Mouse (Mus musculus) lung, postnatal 0 days (tissue): ENCODE results near the gene Unc45a. TPM values are rescaled to one million over a fixed set of nuclear protein-coding genes. Genes with fewer than 3 reads are reported as not detected.

Source experiments
- ATAC-seq: fragments of 200-750 bp; cut with Nextera tagmentation; 2 replicates; pipeline ENCODE4 v1.8.0; 2017; ENCODE audit warnings: moderate library complexity
- DNase-seq: peaks from one replicate; pipeline ENCODE4 v3.0.0-alpha.2; 2016; ENCODE audit warnings: low spot score
- H3K27ac ChIP-seq: fragments of 300-500 bp; sonication (generic); 2 replicates; pipeline ENCODE4 v1.5.1; 2014; ENCODE audit warnings: antibody characterized with exemption, mild to moderate bottlenecking, low read length, mixed read lengths
- H3K27me3 ChIP-seq: fragments of 300-500 bp; sonication (generic); replicated peaks from 2 replicates; pipeline ENCODE4 v1.6.1; 2014; ENCODE audit warnings: low read length, mixed read lengths; ENCODE audit not compliant: insufficient read depth
- H3K36me3 ChIP-seq: fragments of 300-500 bp; sonication (generic); 2 replicates; pipeline ENCODE4 v1.6.1; 2014; ENCODE audit warnings: low read length, mixed read lengths; ENCODE audit not compliant: insufficient read depth
- H3K4me1 ChIP-seq: fragments of 300-500 bp; sonication (generic); 2 replicates; pipeline ENCODE4 v1.6.1; 2014; ENCODE audit warnings: antibody characterized with exemption, low read depth, low read length, mixed read lengths; ENCODE audit not compliant: insufficient read depth
- H3K4me2 ChIP-seq: fragments of 300-500 bp; sonication (generic); replicated peaks from 2 replicates; pipeline ENCODE4 v1.6.1; 2014; ENCODE audit warnings: low read depth, mild to moderate bottlenecking, low read length, moderate library complexity, mixed read lengths
- H3K4me3 ChIP-seq: fragments of 300-500 bp; sonication (generic); 2 replicates; pipeline ENCODE4 v1.5.1; 2014; ENCODE audit warnings: low read depth, low read length
- H3K9ac ChIP-seq: fragments of 300-500 bp; sonication (generic); replicated peaks from 2 replicates; pipeline ENCODE4 v1.6.1; 2014; ENCODE audit warnings: low read depth, mild to moderate bottlenecking
- H3K9me3 ChIP-seq: fragments of 300-500 bp; sonication (generic); 2 replicates; pipeline ENCODE4 v1.6.1; 2016; ENCODE audit warnings: low read length, mixed read lengths
- CTCF ChIP-seq: IDR thresholded peaks from 2 replicates; pipeline ENCODE4 v1.5.1; 2016; ENCODE audit warnings: antibody characterized with exemption, mild to moderate bottlenecking
- EP300 ChIP-seq: IDR thresholded peaks from 2 replicates; pipeline ENCODE4 v1.6.1; 2016; ENCODE audit warnings: antibody characterized with exemption, mild to moderate bottlenecking, control low read depth
- WGBS: fragments of 180-500 bp; shearing (Covaris S2); extraction: QIAGEN DNeasy Blood & Tissue Kit; methylation state at CpG from one replicate; pipeline ENCODE4 v1.1.7; 2014; 5-methylcytosine and 5-hydroxymethylcytosine counted together
- polyA plus RNA-seq: library from polyadenylated mRNA; unstranded; fragments of >200 nt; fragmentation: Nextera tagmentation; extraction: Ambion mirVana; gene quantifications from 2 replicates; pipeline ENCODE4 v1.2.1, GENCODE M21; 2015

The Unc45a gene
- polyA plus RNA-seq, 1 experiment from 2014 or later: 32.9 TPM

- TF ChIP-seq EP300 (no peak), CTCF (peak; percentile 68)
- no peak for ATAC-seq
- Histone ChIP-seq H3K4me3 (no peak overlapping the region), H3K36me3 (peaks cover 15% of the 10 kb centered on the region; the same call in 1 of the 2 replicates), H3K9ac (no peak overlapping the region), H3K27ac (no peak overlapping the region), H3K9me3 (no peaks in the 10 kb centered on the region), H3K4me1 (0 out of 2 replicates have a peak, but pooled peaks cover 4% of the 10 kb centered on the region), H3K4me2 (no peak overlapping the region), H3K27me3 (no peaks in the 10 kb centered on the region)
- no peak for DNase-seq
- 63% methylated on average over 13 of the region's 13 CpGs for WGBS
These were observed 38.7 kb upstream of the Unc45a start for GRCm38 (mm10) chr7:80379531-80379930.

- Histone ChIP-seq H3K4me2 (no peak overlapping the region), H3K9me3 (no peaks in the 10 kb centered on the region), H3K4me3 (no peak overlapping the region), H3K9ac (no peak overlapping the region), H3K36me3 (peaks cover 15% of the 10 kb centered on the region; the same call in 1 of the 2 replicates), H3K4me1 (0 out of 2 replicates have a peak, but pooled peaks cover 4% of the 10 kb centered on the region), H3K27ac (no peak overlapping the region), H3K27me3 (no peaks in the 10 kb centered on the region)
- 22% methylated on average over 6 of the region's 6 CpGs for WGBS
- TF ChIP-seq EP300: no peak
- TF ChIP-seq CTCF: peak; percentile 94
- DNase-seq (peak; percentile 63), ATAC-seq (peak; percentile 38; the same call in 1 of the 2 replicates)
These were observed 36.7 kb upstream of the Unc45a start for GRCm38 (mm10) chr7:80377471-80377870.

- H3K4me1 ChIP-seq: 0 out of 2 replicates have a peak, but pooled peaks cover 4% of the 10 kb centered on the region
- no peaks in the 10 kb centered on the region for H3K9me3 ChIP-seq
- TF ChIP-seq CTCF: no peak
- TF ChIP-seq EP300: no peak
- H3K36me3 ChIP-seq: peaks cover 15% of the 10 kb centered on the region; the same call in 1 of the 2 replicates
- no peaks in the 10 kb centered on the region for H3K27me3 ChIP-seq
- DNase-seq (no peak), ATAC-seq (no peak)
- H3K4me3 ChIP-seq: no peak overlapping the region
- H3K4me2 ChIP-seq: no peak overlapping the region
- H3K9ac ChIP-seq: no peak overlapping the region
- WGBS: 68% methylated on average over 10 of the region's 10 CpGs
- no peak overlapping the region for H3K27ac ChIP-seq
These were observed 35.4 kb upstream of the Unc45a start for GRCm38 (mm10) chr7:80376192-80376591.

GRCm38 (mm10) chr7:80375376-80376039 is 34.7 kb upstream of the Unc45a start:
- no peaks in the 10 kb centered on the region for H3K27me3 ChIP-seq
- H3K4me2 ChIP-seq: no peak overlapping the region
- H3K9me3 ChIP-seq: no peaks in the 10 kb centered on the region
- no peak overlapping the region for H3K9ac ChIP-seq
- ATAC-seq (no peak), DNase-seq (peak; percentile 54)
- peaks cover 10% of the 10 kb centered on the region; the same call in 1 of the 2 replicates for H3K36me3 ChIP-seq
- H3K4me3 ChIP-seq: no peak overlapping the region
- TF ChIP-seq CTCF: no peak
- TF ChIP-seq EP300: peak; percentile 45
- 0 out of 2 replicates have a peak, but pooled peaks cover 4% of the 10 kb centered on the region for H3K4me1 ChIP-seq
- 55% methylated on average over 9 of the region's 9 CpGs for WGBS
- no peak overlapping the region for H3K27ac ChIP-seq

GRCm38 (mm10) chr7:80374733-80375132 is 33.9 kb upstream of the Unc45a start:
- Histone ChIP-seq H3K36me3 (peaks cover 7% of the 10 kb centered on the region; the same call in 1 of the 2 replicates), H3K4me3 (no peak overlapping the region), H3K27me3 (no peaks in the 10 kb centered on the region), H3K9ac (no peak overlapping the region), H3K4me1 (0 out of 2 replicates have a peak, but pooled peaks cover 4% of the 10 kb centered on the region), H3K9me3 (no peaks in the 10 kb centered on the region), H3K4me2 (no peak overlapping the region), H3K27ac (no peak overlapping the region)
- DNase-seq (no peak), ATAC-seq (no peak)
- TF ChIP-seq EP300 (no peak), CTCF (no peak)
- 91% methylated on average over 3 of the region's 3 CpGs for WGBS

GRCm38 (mm10) chr7:80374280-80374679 is 33.5 kb upstream of the Unc45a start:
- no peaks in the 10 kb centered on the region for H3K27me3 ChIP-seq
- WGBS: 58% methylated on average over 3 of the region's 3 CpGs
- H3K4me3 ChIP-seq: no peak overlapping the region
- H3K4me2 ChIP-seq: no peak overlapping the region
- H3K4me1 ChIP-seq: peaks cover 5% of the 10 kb centered on the region; the same call in 1 of the 2 replicates
- no peaks in the 10 kb centered on the region for H3K9me3 ChIP-seq
- no peak overlapping the region for H3K9ac ChIP-seq
- ATAC-seq (no peak), DNase-seq (no peak)
- peaks cover 7% of the 10 kb centered on the region; the same call in 1 of the 2 replicates for H3K36me3 ChIP-seq
- TF ChIP-seq EP300 (no peak), CTCF (no peak)
- H3K27ac ChIP-seq: no peak overlapping the region
